Mouse (Mus musculus) c-Kit-negative CD71-positive TER-119-positive erythroid progenitor cells, embryonic 14.5 days (primary cell): ENCODE data around the gene Syt7.
A peak's percentile ranks its signal among the peaks of the same experiment; 100 is the strongest.

Source experiments
- DNase-seq: peaks from one replicate; pipeline ENCODE4 v3.0.0-alpha.2; 2013; ENCODE audit warnings: low read depth, low spot score

Syt7 gene

GRCm38 (mm10) chr19:10388615-10389313 lies at the start of gene Syt7:
Gene Syt7 (plus strand): TSS chr19:10389090.
- peak; percentile 12 for DNase-seq

DNA sequence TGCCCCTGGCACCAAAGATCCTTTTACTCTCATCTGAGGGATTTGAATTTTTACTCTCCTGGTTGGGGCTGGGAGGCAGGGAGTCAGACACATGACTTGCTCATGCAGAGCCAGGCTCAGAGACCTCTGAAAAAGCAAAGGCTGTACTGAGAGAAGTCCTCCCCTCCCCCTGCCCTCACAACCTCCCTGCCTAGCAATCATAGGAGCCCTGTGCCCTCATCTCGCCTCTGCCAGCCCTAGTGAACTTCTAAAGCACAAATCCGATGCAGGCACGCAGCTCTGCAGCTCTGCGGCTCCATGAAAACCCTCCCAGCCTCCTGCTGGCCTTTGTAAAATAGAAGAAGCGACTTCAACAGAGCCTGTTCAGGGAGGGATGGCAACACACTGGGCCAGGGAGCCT lies 49.6 kb upstream of the Syt7 start:
- DNase-seq, result no peak

DNA sequence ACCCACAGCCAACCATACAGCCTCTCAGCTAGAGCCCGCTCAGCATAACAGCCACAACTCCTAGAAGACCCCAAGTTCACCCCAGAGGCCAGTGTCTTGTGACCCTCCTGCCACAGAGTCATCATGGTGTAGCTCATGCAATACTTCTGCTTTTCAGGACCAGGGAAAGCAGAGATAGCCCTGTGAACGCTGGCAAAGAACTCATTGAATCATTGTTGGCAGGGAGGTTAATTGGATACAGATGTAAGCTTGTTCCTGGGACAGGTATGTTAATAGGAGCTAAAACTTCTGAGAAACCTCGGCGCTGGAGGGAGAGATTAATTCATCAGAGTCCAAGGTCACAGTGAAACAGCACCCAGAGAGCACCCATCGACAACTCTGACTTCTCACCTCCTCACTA lies 48.2 kb upstream of the Syt7 start:
- DNase-seq, result no peak

DNA sequence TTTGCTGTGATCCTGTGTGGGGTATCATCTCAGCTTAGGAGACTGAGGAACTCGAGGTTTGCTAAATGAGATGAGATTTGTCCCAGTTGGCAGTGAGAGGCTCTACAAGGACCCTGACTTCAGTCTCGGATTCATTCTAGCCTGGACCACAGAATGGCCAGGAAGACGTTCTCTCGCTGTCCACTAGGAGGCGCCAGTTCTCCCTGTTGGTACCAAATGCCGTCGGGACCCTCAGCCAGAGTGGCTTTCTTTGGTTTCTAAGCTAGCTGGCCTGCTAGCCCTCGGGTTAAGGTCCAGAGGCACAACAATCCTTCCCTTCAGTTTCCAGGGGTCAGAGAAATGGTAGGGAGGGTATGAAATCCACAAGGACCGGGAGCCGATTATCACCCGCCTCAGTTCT lies 47.7 kb upstream of the Syt7 start:
- DNase-seq, result no peak

DNA sequence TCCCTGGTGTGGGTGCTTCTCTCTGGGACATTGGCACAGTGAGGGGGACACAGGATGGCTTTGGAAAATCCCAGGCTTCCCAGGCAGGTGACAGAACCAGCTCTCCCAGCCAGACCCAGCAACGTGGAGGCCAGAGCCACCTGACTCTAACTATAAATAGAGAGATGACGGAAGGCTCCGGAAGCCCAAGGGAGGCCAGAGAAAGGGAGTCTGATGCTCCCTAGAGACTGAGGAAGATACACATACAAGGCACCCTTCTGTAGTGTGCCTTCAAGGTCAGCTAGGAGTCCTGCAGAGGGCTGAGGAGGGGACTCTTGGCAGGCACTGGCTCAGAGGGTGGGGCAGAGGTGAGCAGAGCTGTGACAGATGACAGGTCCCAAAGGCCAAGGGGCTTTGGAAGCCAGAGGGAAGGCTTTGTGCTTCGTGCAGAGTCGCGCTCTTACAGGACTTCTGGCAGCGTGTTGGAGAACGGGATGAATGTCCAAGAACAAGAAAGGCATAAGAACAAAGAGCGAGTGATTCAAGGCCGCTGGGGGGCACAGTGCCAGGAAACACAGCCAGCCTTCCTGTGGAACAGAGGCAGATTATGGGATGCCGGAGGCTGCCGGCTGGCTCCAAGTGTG lies 47.0 kb upstream of the Syt7 start:
- no peak for DNase-seq

DNA sequence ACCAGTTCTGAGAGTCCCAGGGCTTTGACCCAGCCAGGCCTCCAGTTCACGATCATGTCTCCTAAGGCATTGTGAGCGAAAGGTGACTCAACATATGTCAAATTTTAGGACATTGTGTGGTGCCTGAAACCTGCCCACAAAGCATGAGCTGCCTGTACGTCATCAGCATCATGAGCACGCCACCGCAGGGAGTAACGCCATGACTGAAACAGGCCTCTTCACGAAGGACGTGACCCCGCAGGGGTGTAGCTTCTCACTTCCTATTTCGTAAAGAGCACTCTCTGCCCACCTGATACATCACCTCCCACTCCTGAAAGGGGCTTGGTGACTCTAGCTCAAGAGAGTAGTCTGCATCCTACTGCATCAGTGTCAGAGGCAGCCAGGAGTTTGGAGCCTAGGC lies 45.0 kb upstream of the Syt7 start:
- DNase-seq, result no peak

DNA sequence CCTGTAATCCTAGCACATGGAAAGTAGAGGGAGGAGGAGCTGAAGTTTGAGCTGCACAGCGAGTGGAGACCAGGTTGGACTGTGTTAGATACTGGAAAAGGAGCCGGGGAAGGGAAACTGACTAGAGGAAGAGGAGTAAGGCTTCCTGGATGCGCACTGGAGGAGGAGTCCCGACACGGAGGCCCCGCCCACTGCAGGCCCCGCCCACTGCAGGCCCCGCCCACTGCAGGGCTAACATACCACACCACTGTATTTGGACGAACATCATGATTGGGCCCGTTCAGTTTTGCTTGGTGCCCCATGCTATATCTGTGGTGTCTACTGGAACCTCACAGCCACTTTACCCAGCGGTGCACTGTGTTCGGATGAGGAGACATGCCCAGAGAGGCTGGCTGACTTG lies 43.2 kb upstream of the Syt7 start:
- DNase-seq, result no peak

GRCm38 (mm10) chr19:10347628-10348273 lies 41.1 kb upstream of the Syt7 start:
- no peak for DNase-seq

GRCm38 (mm10) chr19:10352218-10352617 lies 36.7 kb upstream of the Syt7 start:
- DNase-seq, result no peak

GRCm38 (mm10) chr19:10354830-10355229 lies 34.1 kb upstream of the Syt7 start:
- no peak for DNase-seq

- DNase-seq, result no peak
Measured at GRCm38 (mm10) chr19:10356845-10357503, 31.9 kb upstream of the Syt7 start.

DNA sequence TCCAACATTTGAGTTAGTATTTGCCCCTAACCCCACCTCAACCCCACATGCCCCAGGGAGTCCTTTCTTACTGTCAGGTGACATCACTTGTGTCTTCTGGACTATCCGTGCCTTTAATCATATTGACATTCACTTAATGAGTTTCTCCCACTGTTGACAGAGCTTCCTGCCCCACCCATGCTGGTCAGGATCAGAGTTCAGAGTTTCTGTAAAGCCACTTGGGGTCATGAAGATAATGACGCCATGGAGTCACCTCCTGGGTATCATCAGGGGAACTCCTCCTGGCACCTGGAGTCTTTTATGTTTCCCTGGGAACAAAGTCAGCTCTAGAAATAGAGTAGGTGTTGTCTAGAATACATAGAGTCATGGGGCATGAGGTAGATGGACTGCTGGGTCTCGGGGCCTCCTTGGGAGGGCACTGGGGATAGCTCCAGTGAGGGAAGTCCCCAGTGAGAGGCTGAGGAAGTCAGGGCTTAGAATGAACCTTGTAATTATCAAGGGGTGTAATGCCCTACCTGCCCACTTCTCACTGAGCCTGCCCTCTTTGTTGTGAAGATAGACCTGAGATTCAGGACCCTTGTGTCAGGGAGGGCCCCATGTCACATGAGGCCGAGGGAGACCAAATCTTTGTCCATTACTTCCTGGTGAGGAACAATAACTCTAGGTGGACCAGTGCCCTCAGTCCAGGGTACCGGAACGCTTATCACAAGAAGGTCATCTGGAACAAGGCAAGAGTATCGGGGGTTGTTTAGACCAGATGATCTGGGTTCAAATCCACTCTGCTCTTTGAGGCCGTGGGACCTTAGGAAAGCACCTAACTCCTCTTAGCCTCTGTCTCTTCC lies 29.6 kb upstream of the Syt7 start:
- DNase-seq, result no peak

- no peak for DNase-seq
Measured at GRCm38 (mm10) chr19:10362473-10363129, 26.3 kb upstream of the Syt7 start.

- DNase-seq, result no peak
Measured at GRCm38 (mm10) chr19:10363869-10364268, 25.0 kb upstream of the Syt7 start.

DNA sequence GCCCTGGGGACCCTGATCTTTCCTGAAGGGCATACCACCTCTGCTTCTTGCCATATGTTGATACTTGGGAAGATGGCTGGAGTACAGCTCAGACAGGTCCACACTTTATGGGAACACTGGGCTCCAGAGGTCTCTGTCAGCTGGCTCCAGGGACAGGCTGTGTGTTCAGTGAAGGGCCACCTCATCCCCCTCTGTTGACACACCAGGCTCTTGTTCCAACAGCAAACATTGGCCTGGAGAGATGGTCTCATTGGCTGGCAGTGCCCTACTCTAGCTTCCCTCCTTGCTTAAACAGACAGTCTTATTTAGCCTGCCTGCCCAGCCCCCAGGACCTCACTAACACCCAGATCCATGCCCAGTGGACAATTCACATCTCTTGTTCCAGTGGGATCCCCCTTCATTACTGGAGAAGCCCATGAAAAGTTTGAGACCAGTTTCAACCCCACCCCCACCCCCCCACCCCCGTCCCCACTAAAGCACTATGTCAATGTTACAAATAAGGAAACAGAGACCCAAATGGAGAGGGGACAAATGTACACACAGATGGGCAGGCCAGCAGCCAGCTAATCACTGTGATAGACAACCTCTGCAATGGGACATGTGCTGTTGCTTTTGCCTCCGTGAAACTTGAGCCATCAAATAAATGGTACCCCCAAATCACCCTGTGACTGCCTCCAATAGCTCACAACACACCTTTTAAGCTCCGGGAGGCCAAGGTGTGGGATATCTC lies 22.6 kb upstream of the Syt7 start:
- DNase-seq, result no peak

GRCm38 (mm10) chr19:10367802-10368201 lies 21.1 kb upstream of the Syt7 start:
- DNase-seq, result no peak

DNA sequence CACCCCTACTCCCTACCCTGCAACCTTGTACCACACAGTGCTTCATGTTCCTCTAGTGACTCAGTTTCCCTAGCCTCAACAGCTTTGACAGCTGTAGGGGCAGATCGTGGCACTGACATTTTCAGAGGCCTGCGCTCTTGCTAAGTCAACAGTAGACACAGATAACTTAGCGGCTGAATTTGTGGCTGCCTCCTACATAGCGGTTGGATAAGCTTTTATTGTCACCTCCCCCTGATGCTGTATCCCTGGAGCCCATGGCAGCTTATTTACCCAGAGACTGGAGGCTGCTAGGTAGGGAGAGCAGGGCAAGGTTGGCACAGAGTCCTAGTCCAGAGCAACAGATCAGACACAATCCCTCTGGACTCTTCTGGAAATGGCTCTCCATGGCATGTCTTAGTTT lies 19.0 kb upstream of the Syt7 start:
- DNase-seq, result no peak

DNA sequence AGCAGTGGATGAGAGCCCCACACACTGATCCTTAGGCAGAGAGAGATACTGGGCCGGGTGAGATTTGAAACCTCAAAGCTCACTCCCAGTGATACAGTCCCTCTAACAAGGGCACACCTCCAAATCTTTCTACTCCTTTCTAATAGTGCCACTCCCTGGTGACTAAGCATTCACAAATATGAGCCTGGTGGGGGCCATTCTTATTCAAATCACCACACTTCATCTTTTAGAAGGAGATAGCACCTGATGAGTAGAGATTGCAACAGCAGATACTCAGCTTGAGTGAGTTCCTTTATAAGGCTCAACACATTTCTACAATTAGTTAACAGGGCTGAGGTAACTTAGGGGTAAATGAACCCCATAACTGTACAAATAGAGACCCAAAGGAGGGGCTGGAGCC lies 15.7 kb upstream of the Syt7 start:
- no peak for DNase-seq

GRCm38 (mm10) chr19:10375260-10375659 lies 13.6 kb upstream of the Syt7 start:
- no peak for DNase-seq

GRCm38 (mm10) chr19:10379978-10380377 lies 8.9 kb upstream of the Syt7 start:
- no peak for DNase-seq
